Mouse (Mus musculus) lung, postnatal 0 days (tissue): ENCODE data around the gene Dph1. TPM values are rescaled to one million over a fixed set of nuclear protein-coding genes. Genes with fewer than 3 reads are reported as not detected.

Source experiments
- ATAC-seq: fragments of 200-750 bp; cut with Nextera tagmentation; 2 replicates; pipeline ENCODE4 v1.8.0; 2017; ENCODE audit warnings: moderate library complexity
- DNase-seq: peaks from one replicate; pipeline ENCODE4 v3.0.0-alpha.2; 2016; ENCODE audit warnings: low spot score
- H3K27ac ChIP-seq: fragments of 300-500 bp; sonication (generic); 2 replicates; pipeline ENCODE4 v1.5.1; 2014; ENCODE audit warnings: antibody characterized with exemption, mild to moderate bottlenecking, low read length, mixed read lengths
- H3K27me3 ChIP-seq: fragments of 300-500 bp; sonication (generic); replicated peaks from 2 replicates; pipeline ENCODE4 v1.6.1; 2014; ENCODE audit warnings: low read length, mixed read lengths; ENCODE audit not compliant: insufficient read depth
- H3K36me3 ChIP-seq: fragments of 300-500 bp; sonication (generic); 2 replicates; pipeline ENCODE4 v1.6.1; 2014; ENCODE audit warnings: low read length, mixed read lengths; ENCODE audit not compliant: insufficient read depth
- H3K4me1 ChIP-seq: fragments of 300-500 bp; sonication (generic); 2 replicates; pipeline ENCODE4 v1.6.1; 2014; ENCODE audit warnings: antibody characterized with exemption, low read depth, low read length, mixed read lengths; ENCODE audit not compliant: insufficient read depth
- H3K4me2 ChIP-seq: fragments of 300-500 bp; sonication (generic); replicated peaks from 2 replicates; pipeline ENCODE4 v1.6.1; 2014; ENCODE audit warnings: low read depth, mild to moderate bottlenecking, low read length, moderate library complexity, mixed read lengths
- H3K4me3 ChIP-seq: fragments of 300-500 bp; sonication (generic); 2 replicates; pipeline ENCODE4 v1.5.1; 2014; ENCODE audit warnings: low read depth, low read length
- H3K9ac ChIP-seq: fragments of 300-500 bp; sonication (generic); replicated peaks from 2 replicates; pipeline ENCODE4 v1.6.1; 2014; ENCODE audit warnings: low read depth, mild to moderate bottlenecking
- H3K9me3 ChIP-seq: fragments of 300-500 bp; sonication (generic); 2 replicates; pipeline ENCODE4 v1.6.1; 2016; ENCODE audit warnings: low read length, mixed read lengths
- CTCF ChIP-seq: IDR thresholded peaks from 2 replicates; pipeline ENCODE4 v1.5.1; 2016; ENCODE audit warnings: antibody characterized with exemption, mild to moderate bottlenecking
- EP300 ChIP-seq: IDR thresholded peaks from 2 replicates; pipeline ENCODE4 v1.6.1; 2016; ENCODE audit warnings: antibody characterized with exemption, mild to moderate bottlenecking, control low read depth
- WGBS: fragments of 180-500 bp; shearing (Covaris S2); extraction: QIAGEN DNeasy Blood & Tissue Kit; methylation state at CpG from one replicate; pipeline ENCODE4 v1.1.7; 2014; 5-methylcytosine and 5-hydroxymethylcytosine counted together
- polyA plus RNA-seq: library from polyadenylated mRNA; unstranded; fragments of >200 nt; fragmentation: Nextera tagmentation; extraction: Ambion mirVana; gene quantifications from 2 replicates; pipeline ENCODE4 v1.2.1, GENCODE M21; 2015

Dph1 gene
- polyA plus RNA-seq, 1 experiment from 2014 or later, result 14.8 TPM

DNA sequence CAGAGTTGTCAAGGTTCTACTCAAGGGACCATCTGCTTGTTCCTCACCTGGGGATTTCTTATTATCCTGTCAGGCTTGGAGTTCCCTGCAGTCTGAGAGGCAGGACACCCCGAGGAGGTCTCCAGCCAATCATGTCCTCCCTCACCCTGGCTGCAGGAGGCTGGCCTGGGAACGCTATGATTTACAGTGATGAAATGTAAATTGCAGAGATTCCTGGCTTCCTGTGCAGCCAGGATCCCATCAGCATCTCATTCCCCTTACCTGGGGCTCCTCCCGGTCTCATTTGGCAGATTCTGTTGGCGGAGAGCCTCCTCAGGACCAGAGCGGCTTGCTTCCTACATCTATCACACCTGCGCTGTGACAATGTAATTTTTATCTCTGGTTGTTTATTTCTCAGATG, 38.2 kb upstream of the Dph1 start:
- TF ChIP-seq EP300 (no peak), CTCF (no peak)
- H3K27me3 ChIP-seq, result no peaks in the 10 kb centered on the region
- ATAC-seq, result no peak
- H3K9me3 ChIP-seq, result no peaks in the 10 kb centered on the region
- H3K9ac ChIP-seq, result no peak overlapping the region
- H3K4me2 ChIP-seq, result no peak overlapping the region
- H3K36me3 ChIP-seq, result no peaks in the 10 kb centered on the region
- H3K4me1 ChIP-seq, result no peaks in the 10 kb centered on the region
- no peak overlapping the region for H3K4me3 ChIP-seq
- DNase-seq, result no peak
- no peak overlapping the region for H3K27ac ChIP-seq
- 68% methylated on average over 6 of the region's 6 CpGs for WGBS

DNA sequence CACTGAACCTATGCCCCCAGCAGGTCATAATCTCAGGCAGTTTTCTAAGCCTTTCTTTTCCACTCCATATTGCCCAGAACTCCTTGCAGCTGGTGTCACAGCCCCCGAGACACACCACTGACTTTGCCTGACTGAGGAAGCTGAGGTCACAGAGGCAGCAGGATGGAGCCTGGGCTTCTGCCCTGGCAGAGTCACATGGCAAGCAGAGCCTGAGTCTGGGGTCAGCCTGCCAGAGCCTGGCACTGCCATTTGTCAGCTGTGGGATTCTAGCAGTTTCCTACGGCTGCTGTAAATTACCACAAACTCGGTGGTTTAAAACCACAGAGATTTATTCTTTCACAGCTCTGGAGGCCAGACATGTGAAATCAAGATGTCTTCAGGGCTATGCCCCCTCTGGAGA, 36.6 kb upstream of the Dph1 start:
- DNase-seq, result no peak
- H3K4me3 ChIP-seq, result no peak overlapping the region
- H3K4me1 ChIP-seq, result no peaks in the 10 kb centered on the region
- WGBS, result 50% methylated on average over 3 of the region's 3 CpGs
- TF ChIP-seq EP300 (no peak), CTCF (no peak)
- no peak overlapping the region for H3K9ac ChIP-seq
- H3K27ac ChIP-seq, result no peak overlapping the region
- no peaks in the 10 kb centered on the region for H3K9me3 ChIP-seq
- no peaks in the 10 kb centered on the region for H3K27me3 ChIP-seq
- no peak for ATAC-seq
- H3K4me2 ChIP-seq, result no peak overlapping the region
- no peaks in the 10 kb centered on the region for H3K36me3 ChIP-seq

DNA sequence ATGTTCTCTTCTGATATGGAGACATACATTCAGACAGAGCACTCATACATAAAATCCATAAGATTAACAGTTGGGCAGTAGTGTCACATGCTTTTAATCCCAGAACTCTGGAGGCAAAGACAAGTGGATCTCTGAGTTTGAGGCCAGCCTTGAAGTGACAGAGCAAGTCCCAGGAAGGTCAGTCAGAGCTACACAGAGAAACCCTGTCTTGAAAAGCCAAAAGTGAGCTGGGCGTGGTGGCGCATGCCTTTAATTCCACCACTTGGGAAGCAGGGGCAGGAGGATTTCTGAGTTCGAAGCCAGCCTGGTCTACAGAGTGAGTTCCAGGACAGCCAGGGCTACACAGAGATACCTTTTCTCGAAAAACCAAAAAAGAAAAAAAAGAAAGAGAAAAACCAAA, 33.8 kb upstream of the Dph1 start:
- TF ChIP-seq EP300 (no peak), CTCF (no peak)
- no peak overlapping the region for H3K9ac ChIP-seq
- WGBS, result 86% methylated on average over 4 of the region's 4 CpGs
- H3K4me3 ChIP-seq, result no peak overlapping the region
- H3K27ac ChIP-seq, result no peak overlapping the region
- DNase-seq, result no peak
- H3K9me3 ChIP-seq, result no peaks in the 10 kb centered on the region
- no peak for ATAC-seq
- H3K4me1 ChIP-seq, result no peaks in the 10 kb centered on the region
- H3K36me3 ChIP-seq, result no peaks in the 10 kb centered on the region
- H3K4me2 ChIP-seq, result no peak overlapping the region
- no peaks in the 10 kb centered on the region for H3K27me3 ChIP-seq

DNA sequence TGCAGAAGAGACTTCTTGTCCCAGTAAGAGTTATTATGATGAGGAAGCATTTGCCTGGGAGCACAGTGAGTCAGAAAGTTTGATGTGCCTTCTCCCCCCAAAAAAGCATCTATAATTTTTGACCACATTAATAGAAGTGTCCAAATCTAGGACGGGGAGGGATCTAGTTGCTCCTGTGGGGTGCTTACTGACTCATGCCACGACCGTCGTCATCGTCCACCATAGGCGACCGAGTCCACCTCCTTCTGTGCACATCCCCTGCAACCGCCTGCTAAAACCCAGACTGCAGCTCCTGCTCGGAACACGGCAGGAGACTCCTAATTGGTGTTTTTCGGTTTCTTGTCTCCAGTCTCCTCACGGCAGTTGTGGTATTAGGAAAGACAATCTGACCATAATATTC, 33.0 kb upstream of the Dph1 start:
- Histone ChIP-seq H3K9ac (no peak overlapping the region), H3K27ac (no peak overlapping the region), H3K4me3 (no peak overlapping the region), H3K9me3 (no peaks in the 10 kb centered on the region), H3K27me3 (no peaks in the 10 kb centered on the region), H3K4me1 (no peaks in the 10 kb centered on the region), H3K4me2 (no peak overlapping the region), H3K36me3 (no peaks in the 10 kb centered on the region)
- ATAC-seq, result no peak
- DNase-seq, result no peak
- WGBS, result 87% methylated on average over 12 of the region's 12 CpGs
- TF ChIP-seq CTCF (no peak), EP300 (no peak)

DNA sequence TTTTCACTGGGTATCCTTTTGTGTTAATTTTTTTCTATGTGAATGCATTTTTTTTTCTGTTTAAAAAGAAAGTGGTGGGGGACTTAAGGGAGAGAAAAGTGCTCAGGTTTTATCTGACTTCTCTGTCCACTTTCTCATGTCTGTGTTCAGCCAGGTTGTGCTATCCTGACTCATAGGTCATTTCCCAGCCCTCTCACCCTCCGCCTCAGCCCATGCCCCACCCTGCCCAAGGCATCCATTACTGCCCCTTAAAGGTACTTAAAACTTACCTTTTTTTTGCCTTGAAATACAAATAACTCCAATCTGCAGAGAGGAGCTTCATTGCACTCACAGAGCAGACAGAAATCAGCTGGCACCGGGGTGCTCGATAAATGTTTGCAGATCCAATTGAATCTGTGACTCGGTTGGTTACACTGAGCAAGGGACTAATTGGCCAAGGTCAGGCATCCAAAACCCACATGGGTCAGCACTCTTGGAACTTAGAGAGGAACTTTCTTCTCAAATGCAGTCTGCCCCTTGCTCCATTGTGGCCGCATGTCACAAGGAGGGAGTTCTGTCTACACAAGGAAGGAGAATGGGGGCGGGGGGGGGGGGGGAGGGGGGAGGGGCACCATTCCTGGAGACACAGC, 29.6 kb upstream of the Dph1 start:
- no peaks in the 10 kb centered on the region for H3K9me3 ChIP-seq
- no peak overlapping the region for H3K9ac ChIP-seq
- ATAC-seq (peak; percentile 74), DNase-seq (peak; percentile 28)
- H3K4me1 ChIP-seq, result no peaks in the 10 kb centered on the region
- WGBS, result 37% methylated on average over 4 of the region's 6 CpGs
- H3K27me3 ChIP-seq, result no peaks in the 10 kb centered on the region
- no peak overlapping the region for H3K4me2 ChIP-seq
- TF ChIP-seq EP300 (no peak), CTCF (no peak)
- no peak overlapping the region for H3K27ac ChIP-seq
- H3K4me3 ChIP-seq, result no peak overlapping the region
- H3K36me3 ChIP-seq, result no peaks in the 10 kb centered on the region

DNA sequence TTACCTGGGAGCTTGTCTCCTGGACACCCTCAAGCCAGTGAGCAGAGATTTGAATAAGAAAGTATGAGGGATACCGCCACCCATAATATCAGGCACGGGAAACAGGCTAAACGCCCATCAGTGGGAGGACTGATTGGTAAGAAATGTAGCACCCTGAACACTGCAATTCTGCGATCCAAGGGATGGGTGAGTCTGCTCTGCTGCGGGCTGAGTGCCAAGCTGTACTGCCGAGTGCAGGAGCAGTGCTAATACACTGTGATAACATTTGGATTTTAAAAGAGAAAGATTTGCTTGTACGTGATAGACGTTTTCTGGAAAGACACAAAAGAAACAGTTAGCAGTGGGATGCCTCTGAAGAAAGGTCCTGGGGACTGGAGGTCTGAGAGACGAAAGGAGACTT, 29.1 kb upstream of the Dph1 start:
- H3K4me1 ChIP-seq, result no peaks in the 10 kb centered on the region
- no peak overlapping the region for H3K4me3 ChIP-seq
- ATAC-seq, result peak; percentile 30; the same call in 1 of the 2 replicates
- no peaks in the 10 kb centered on the region for H3K36me3 ChIP-seq
- H3K9ac ChIP-seq, result no peak overlapping the region
- no peaks in the 10 kb centered on the region for H3K27me3 ChIP-seq
- WGBS, result 35% methylated on average over 9 of the region's 9 CpGs
- TF ChIP-seq CTCF (no peak), EP300 (no peak)
- H3K27ac ChIP-seq, result no peak overlapping the region
- no peaks in the 10 kb centered on the region for H3K9me3 ChIP-seq
- no peak overlapping the region for H3K4me2 ChIP-seq
- DNase-seq, result no peak
